Mouse (Mus musculus): ENCODE data around the gene Ugcg.

The Ugcg gene

DNA sequence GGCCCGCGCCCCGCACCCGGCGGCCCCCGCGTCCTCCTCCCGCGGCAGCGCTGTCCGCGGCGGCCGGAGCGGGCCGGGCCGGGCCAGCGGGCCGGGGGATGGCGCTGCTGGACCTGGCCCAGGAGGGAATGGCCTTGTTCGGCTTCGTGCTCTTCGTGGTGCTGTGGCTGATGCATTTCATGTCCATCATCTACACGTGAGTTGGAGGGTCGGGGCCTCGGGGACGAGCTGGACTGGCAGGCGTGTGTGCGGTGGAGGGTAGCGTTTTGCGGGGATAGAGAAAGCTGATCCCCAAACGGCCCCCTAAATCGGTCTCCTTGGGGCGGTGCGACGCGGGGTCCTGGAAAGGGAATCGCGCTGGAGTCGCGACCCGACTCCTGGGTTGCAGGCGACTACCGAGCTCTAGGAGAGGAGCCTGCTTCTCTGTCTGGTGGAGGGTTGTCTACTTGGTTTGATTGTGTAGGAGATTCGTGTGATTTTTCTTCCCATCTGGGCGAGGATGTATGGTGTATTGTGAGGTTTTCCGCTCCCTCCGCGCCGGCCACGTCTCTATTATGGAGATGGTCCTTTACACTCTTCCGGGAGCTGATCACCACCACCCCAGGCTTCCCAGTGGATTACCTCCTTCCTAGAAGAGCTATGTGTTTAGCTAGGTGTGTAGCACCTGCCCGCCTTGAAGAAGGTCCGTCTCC, 635 bp downstream of the Ugcg start:
- DNase-seq (ENCODE audit: low spot score) = no peak

DNA sequence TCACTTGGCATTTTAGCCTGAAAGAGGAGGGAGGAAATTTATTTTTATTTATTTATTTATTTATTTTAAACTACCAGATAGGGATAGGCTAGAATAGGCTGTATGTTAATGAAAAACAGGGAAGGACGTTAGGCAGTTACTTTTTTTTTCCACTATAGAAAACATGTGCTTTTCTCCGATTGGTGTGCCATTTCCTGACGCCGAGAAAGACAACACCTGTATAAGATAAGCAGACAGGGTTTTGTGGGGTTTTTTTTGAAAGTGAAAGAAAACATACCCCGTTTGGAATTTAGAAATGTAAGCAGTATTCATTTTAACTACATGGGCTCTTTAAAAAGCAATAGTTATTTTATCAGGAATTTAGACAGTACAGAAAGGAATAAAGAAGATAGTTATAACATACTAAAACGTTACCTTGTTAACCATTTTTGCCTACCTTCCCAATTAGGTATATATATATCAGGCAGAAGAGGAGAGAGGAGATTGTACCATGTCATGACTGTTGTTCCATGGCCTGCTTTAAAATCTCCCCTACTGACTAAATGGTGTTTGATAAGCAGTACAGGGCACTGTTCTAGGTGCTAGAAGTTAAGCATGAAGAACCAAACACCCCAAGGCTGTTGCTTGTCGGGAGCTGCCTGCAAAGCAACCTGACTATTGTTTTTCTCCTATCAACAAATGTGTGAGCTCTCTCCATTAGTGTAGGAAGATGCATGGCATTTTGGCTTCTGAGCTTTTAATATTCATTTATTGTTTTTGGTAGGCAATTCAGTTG, 1.8 kb downstream of the Ugcg start:
- DNase-seq (ENCODE audit: low spot score) = no peak

DNA sequence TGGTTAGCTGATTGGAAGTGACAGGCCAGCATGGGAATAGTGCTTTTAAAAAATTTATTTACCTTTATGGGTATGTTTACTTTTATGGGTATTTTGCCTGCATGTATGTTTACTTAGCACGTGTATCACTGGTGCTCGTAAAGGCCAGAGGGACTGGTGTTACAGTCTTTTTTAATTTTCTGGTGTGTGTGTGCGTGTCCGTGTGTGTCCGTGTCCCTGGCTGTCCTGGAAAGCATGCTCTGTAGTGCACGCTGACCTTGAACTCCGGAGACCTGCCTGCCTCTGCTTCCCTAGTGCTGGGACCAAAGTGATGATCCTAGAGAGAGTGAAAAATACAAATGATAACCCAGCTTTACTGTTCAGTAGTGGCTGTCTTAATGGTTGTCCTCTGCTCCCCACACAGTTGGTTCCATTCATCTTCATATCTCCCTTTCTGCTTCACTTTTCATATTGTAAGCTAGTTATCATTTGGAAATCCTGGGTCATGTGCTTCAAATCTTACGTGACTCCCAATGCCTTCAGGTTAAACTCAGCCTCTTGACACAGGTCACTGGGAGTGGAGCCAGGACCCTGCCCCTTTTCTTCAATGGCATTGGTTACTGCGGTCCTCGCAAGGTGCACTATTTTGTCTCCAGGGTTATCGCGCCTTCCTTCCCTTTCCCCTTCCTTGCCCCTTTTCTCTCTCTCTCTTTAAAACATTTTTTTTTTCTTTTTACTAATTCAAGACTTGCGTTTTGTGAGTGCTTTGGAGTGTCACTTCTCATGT, 5.9 kb downstream of the Ugcg start:
- no peak for DNase-seq (ENCODE audit: low spot score)

DNA sequence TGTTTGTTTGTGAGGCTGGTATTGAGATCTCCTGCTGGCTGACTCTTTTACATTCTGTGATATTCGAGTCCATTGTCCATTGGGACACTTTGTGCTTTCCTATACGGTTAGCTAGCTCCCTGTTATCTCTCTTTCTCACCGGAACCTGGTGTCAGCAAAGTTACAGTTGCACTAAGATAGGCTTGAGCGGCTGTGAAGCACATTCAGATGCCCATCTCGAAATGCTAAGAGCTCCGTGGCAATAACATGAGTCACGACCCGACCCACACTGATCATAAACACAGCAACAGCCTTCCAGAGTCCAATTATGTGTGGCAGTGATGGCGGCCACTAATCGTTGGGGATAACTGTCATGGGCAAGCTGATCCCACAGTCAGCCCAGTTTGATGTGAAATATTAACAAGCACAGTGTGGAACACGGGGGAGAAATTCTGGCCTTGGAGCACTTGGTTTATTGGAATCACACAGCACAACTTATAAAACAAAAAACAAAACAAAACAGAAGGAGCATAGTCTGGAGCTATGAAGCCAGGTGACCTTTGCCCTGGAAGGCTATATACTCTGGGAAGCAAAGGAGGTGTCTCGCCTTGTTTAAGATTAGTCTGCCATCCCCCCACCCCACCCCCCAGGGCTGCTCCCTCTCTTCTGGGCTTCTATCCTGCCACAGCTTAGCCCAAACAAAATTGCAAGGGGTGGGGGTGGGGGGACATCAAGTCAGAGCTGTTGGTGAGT, 7.5 kb downstream of the Ugcg start:
- no peak for DNase-seq (ENCODE audit: low spot score)

DNA sequence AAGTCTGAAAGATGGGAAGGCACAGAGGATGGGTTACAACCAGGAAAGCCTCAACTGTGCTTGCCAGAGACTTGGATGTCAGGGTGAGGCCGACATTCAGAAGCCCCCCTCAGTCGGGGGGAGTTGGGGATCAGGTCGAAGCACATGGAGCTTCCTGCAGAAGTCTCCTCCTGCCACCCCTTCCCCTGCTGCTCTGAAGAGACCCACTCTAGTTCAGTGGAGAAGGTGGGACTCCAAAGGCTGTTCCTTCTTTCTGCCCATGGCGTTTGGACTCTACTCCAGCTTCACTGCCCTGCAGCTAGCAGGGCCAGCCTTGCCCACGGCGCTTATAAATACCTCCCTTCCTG, 8.0 kb downstream of the Ugcg start:
- no peak for DNase-seq (ENCODE audit: low spot score)

DNA sequence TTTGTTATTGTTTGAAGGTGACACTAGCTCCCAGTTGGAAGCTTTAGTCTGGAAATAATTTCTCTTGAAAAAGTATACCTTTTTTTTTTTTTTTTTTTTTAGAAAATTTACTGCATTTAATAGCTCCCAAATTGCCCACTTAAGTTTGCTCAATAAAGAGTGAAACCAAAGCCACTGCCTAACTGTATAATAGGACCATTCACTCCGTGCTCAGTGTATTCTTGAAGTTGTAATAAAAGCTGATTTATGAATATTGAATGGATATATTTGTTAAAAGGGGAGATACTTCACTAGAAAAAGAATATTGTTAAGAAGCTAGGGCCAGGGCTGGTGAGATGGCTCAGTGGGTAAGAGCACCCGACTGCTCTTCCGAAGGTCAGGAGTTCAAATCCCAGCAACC, 8.4 kb downstream of the Ugcg start:
- DNase-seq (ENCODE audit: low spot score) = no peak

DNA sequence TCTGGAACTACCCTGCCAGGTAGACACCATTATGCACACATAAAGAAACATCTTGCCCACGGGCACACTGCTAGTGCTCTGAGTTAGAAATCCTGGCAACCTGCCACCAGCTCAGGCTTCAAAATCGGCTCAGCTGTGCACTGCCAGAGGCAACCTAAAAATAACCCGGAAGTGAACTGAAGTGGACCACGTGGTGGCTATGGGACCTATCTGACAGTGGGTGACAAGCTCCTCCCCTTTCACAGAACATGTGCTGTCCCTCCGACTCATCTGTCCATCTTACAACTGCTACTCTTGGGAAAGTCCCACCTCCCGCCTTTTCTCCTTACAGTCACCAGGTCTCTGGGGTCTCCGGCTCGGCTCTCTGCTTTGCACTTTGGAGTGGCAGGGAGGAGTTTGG, 10.3 kb downstream of the Ugcg start:
- DNase-seq (ENCODE audit: low spot score) = no peak

DNA sequence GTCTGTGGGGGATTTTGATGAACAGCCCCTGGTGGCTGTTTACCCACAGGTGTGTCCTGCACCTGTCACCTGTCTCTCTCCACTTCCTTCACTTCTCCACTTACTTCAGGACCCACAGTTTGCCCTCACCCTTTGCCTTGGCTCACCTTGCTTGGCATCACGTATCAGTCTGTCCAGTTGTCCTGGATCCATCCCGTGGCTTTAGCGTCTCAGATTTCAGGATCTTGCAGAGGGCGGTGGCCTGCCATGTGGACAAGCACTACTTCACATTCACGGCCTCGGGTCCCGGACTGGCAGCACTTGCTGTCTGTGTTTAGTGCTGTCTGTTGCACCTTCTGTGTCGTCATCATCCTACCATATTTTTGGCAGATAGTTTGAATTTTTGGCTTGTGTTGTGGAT, 10.7 kb downstream of the Ugcg start:
- no peak for DNase-seq (ENCODE audit: low spot score)

DNA sequence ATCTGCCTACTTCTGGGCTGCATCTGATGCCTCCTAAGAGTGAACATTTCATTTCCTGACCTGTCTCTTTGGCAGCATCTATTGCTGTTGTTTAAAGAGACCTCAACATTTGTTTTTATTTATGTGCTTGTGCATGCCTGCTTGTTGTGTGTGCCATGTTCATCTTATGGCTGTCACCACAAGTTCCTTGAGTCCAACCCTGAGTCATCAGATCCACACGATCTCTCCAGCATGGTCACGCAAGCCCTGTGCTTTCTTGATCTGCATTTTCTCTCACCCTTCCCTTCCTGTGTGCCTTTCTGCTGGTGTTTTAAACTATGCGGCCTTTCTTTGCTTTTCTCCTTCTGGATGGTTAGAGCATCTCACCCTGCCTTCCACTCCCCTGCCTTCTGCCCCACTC, 11.6 kb downstream of the Ugcg start:
- no peak for DNase-seq (ENCODE audit: low spot score)

DNA sequence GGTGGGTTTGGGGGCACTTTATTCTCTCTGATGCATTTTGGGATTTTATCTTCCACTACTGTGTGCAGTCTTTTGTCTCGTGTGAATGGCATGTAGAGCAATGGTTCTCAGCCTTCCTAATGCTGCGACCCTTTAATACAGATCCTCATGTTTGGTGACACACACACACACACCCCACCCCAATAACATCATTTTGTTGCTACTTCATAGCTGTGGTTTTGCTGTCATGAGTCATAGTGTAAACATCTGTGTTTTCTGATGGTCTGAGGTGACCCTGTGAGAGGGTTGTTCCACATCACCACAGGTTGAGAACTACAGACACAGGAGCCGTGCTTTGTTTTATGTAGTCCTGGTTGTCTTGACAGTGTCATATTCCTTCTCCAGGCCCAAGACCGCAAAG, 15.6 kb downstream of the Ugcg start:
- no peak for DNase-seq (ENCODE audit: low spot score)

DNA sequence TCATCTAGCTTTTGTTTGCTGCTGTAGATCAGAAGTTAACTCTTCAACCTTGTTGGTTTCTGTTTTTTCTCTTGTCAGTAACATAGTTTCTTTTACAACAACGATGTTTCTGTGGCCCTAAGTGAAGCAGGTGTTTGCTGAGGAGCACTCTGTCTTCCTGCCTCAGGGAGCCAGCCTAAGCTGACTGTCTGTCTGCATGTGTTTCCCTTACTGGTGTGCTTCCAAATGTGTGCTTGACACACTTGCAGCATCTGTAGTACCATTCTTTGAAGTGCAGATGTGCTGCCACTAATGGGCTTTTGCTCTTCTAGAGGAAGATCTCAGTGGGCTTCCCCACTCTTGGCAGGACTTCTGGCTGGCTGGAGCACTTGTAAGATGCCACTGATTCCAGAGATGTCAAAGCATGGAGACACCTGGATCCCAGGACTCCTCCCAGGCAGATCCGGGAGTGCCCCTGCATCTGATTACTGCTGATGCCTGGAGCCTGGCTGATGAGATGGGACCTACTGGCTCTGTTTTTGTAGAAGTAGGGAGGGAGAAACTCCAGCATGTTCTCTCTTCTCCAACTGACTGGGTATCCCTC, 16.8 kb downstream of the Ugcg start:
- no peak for DNase-seq (ENCODE audit: low spot score)

DNA sequence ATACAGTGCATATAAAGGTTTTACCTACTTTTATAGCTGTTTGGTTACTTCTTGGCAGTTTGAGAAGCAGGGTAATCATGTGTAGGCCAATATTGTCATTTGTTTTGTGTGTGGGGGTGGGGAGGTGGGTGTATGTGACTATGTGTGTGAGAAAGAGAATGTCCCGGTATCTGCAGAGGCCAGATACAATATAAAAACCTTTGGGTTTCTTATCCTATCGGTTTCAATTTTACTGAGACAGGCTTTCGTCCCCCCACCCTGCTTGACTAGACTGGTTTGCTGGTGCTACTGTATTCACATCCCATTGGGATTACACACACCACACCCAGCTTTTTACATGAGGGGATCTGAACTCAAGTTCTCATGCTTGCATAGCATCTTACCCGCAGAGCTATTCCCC, 17.5 kb downstream of the Ugcg start:
- no peak for DNase-seq (ENCODE audit: low spot score)

DNA sequence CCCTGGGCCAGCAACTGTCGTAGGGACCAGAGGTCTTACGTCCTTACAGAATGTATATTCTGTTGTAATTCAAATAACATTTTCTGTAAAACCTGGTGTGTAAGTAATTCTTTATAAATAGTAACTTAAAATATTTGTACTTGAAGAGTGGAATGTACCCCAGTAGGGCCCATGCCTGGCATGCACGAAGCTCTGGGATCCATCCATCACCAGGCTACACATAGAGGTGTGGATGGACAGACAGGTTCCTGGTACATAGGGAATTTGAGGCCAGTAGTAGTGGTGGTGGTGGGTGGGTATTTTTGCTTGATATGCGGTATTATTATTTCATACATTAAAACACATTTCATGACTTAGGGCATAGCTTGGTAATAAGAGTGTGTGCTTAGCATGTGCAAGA, 19.6 kb downstream of the Ugcg start:
- no peak for DNase-seq (ENCODE audit: low spot score)

DNA sequence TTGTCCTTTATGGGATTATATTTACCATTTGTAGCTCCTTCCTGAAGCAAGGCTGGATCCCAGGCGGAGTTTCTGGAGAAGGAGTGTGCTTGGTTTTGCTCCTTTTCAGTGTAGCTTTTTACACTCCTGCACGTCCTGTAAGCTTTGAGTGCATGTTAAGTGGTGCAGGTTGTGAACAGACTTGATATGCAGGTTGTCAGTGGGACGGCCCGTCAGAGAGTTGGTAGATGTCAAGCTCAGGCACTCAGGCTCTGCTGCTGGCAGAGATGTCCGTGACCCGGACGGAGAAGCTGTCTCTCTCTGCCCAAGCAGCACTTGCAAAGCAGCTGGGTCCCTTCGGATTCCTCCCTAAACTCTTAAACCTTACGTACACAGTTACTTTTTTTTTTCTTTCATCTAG, 22.1 kb downstream of the Ugcg start:
- no peak for DNase-seq (ENCODE audit: low spot score)

DNA sequence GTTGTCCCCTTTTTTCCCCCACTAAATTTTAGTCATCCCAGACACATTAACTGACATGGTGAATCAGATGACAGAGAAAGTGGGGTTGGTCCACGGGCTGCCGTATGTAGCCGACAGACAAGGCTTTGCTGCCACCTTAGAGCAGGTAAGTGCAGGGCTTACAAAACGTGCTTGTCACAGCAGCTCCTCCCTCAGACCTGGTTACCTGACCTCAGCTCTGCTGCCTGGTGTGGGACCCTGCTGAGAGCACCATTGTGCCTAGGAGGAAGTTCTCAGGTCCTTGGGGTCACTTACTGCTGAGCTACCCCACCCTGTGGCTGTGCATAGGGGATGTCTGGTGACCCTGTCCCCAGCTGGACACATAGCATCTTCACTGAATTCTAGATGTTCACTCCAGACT, 24.8 kb downstream of the Ugcg start:
- DNase-seq (ENCODE audit: low spot score) = no peak

DNA sequence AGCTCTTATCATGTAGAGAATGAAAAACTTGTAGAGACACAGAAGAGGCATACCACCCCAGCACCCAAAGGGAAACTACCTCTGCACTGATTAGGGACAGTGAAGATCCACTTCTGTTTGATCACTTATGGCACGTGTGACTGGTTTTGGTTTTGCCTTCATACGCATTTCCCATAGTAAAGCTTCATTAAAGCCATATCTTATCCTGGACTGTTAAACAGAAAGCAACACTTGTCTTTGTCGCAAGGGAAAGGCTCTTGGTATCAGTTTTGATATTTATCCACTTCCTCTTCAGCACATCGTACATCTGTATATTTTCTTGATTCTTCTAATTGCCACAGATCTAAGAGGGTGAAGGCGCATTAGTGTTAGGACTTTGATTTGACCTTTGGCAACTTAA, 25.6 kb downstream of the Ugcg start:
- DNase-seq (ENCODE audit: low spot score) = no peak

DNA sequence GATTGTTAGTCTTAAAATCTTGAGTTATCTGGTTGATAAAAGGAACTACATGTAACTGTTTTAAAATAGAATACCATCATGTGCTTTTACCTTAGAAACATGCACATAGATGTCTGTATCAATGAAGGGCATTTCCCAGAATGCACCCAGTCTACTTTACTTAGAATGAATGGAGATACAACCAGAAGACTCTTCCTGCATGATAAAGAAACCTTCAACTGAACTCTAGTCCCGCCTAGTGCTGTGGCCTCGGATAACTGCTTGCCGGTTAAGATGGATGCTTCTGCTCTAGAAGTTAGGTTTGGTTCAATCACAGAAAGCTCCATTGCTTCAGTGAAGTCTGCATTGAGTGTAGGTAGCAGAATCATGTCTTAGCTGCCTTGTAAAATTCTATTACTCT, 26.5 kb downstream of the Ugcg start:
- DNase-seq (ENCODE audit: low spot score) = no peak

DNA sequence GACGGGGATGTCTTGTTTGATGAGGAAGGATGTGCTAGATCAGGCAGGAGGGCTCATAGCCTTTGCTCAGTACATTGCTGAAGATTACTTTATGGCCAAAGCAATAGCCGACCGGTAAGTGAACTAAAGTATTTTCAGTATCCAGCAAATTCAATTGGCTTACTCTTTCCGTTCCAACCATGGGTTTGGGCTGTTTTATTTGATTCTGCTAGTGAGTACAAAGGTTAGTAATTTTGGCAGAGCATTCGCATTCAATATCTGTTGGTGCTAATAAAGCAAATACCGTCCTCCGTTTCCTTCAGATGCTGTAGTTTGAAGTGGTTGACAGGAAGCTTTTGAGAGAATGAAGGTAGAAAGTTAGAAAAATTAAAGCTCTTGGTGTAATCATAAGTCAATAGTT, 28.0 kb downstream of the Ugcg start:
- DNase-seq (ENCODE audit: low spot score) = no peak

DNA sequence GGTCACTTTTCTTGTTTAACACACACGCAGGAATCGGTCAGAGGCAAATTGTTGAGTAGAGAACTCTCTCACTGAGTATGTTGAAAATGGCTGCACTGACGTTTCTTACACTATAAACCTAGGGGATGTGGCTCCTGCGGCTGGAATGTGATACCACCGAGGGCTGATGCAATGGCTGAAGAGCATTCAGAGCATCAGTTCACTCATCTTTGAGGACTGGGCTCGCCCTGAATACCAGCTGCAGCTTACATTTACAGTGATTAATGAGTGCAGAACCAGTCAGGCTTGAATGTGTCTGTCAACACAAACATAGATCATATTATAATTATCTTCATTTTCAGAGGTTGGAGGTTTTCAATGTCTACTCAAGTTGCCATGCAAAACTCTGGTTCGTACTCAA, 29.1 kb downstream of the Ugcg start:
- no peak for DNase-seq (ENCODE audit: low spot score)

DNA sequence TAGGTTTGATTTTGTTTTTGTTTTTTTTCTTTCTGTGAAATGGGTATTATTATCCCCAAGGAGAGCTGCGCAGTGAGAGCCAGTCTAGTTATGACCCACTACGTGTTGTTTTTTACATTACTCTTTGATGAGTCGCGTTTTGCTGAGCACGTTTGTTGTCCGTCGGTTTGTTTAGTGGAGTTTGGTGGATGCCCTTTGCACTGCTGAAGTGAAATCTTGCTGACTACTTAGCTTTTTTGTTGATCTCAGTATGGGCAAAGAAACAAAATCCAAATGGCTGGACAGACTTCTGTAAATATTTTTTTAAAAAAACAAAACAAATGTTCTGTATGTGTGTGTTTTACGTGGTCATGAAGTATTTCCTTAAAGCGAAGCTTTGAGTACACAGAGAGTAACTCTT, 33.2 kb downstream of the Ugcg start:
- DNase-seq (ENCODE audit: low spot score) = no peak

DNA sequence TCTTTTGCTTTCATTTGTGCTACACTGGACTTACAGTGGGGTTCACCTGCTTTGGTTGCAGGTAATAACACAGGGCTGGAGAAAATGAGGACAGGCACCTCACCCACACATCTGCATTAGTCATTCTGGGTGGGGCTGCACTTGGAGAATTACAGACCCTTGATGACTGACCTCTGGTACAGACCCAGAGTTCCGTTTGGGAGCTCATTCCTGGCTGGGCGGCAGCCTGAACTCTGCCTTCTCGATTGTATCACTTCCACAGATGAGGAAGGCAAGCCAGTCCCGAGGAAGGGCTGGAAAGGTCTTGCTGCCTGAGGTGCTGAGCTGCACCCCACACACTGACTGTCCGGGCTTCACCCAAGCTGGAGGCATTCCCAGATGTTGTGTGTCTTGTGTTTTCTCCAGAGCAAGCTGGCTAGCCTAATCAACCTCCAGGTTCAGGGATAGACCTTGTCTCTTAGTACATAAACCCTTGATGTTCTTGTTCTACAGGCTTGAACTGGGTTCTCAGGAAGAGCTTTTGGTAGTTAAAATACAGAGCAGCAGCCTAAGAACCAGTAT, 34.1 kb downstream of the Ugcg start:
- no peak for DNase-seq (ENCODE audit: low spot score)

DNA sequence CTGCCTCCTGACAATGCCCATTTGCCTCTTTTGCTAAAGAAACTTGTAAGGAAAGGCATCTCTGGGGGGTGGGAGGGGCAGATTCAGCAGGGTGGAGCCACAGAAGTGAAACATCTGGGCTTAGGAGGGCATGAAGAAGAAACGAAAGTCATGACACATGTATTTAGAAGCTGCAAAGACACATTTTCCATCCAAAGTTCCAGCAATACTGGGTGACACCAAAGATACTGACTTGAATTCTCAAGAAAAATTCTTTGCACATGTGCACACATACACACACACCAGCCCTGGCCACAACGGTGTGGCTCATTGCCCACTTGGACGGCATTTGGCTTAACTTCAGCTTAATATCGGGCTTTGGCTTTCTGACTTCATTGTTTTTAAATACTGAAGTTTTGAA, 35.8 kb downstream of the Ugcg start:
- DNase-seq (ENCODE audit: low spot score) = no peak
